Mouse (Mus musculus): Measurements from ENCODE around the gene Rasl11b. TPM values are rescaled to one million over a fixed set of nuclear protein-coding genes. Genes with fewer than 3 reads are reported as not detected.
A peak's percentile ranks its signal among the peaks of the same experiment; 100 is the strongest.

Rasl11b gene
- polyA plus RNA-seq, 1 experiment: 2.4 TPM

DNA sequence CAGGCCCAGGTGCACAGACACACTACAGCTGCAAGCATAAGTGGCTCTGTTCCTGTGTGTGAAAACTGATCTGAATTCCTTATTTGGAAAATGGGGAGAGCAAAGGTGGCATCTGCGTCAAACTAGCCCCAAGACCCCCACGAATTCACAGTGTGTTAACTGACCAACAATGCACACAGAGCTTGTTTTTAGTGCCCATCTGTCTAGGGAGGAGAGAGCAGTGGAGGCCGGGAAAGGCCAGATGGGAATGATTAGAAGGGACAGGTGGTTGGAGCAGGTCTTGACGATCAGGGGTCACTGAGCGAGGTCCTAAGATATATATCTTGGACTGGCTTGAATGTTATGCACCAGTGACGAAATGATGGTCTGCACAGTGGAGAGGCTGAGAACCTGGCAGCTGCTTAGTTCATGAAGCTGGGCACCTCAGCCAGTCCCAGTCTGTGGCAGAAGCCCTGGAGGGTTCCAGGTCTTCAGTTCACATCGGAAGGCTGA lies 39.2 kb upstream of the Rasl11b start:
- H3K36me3 ChIP-seq (ENCODE audit: control insufficient read depth, insufficient read depth): no peaks in the 10 kb centered on the region
- H3K79me2 ChIP-seq (ENCODE audit: control insufficient read depth, insufficient read depth): no peaks in the 10 kb centered on the region
- H3K27me3 ChIP-seq (ENCODE audit: control insufficient read depth, insufficient read depth, insufficient read length): no peaks in the 10 kb centered on the region
- H3K4me2 ChIP-seq (ENCODE audit: low read depth): no peak overlapping the region
- no peak overlapping the region for H3K4me3 ChIP-seq
- TF ChIP-seq MYOD1 (IDR thresholded peaks at IDR 0.05; ENCODE audit: control insufficient read depth in 1 of 3, insufficient read length in 2 of 3, low read depth in 2 of 3): peak in 1 of 3 experiments; percentile 4
- no peak for TF ChIP-seq USF1 (IDR thresholded peaks at IDR 0.05; ENCODE audit: low read depth)
- no peak for TF ChIP-seq CEBPB (IDR thresholded peaks at IDR 0.05; ENCODE audit: insufficient read depth, poor library complexity, severe bottlenecking)
- TF ChIP-seq MAX (IDR thresholded peaks at IDR 0.05; ENCODE audit: low read depth): no peak
- no peak overlapping the region for H3ac ChIP-seq (ENCODE audit: control insufficient read depth, insufficient read length)

- Histone ChIP-seq H3K4me3 (no peak overlapping the region), H3K4me2 (ENCODE audit: low read depth) (no peak overlapping the region), H3K79me2 (ENCODE audit: control insufficient read depth, insufficient read depth) (no peaks in the 10 kb centered on the region), H3K27me3 (ENCODE audit: control insufficient read depth, insufficient read depth, insufficient read length) (no peaks in the 10 kb centered on the region), H3ac (ENCODE audit: control insufficient read depth, insufficient read length) (no peak overlapping the region), H3K36me3 (ENCODE audit: control insufficient read depth, insufficient read depth) (no peaks in the 10 kb centered on the region)
- TF ChIP-seq CEBPB (IDR thresholded peaks at IDR 0.05; ENCODE audit: insufficient read depth, poor library complexity, severe bottlenecking) (no peak), POLR2AphosphoS2 (IDR thresholded peaks at IDR 0.05; ENCODE audit: insufficient read length, low read depth) (no peak), USF1 (IDR thresholded peaks at IDR 0.05; ENCODE audit: low read depth) (no peak), MAX (IDR thresholded peaks at IDR 0.05; ENCODE audit: low read depth) (no peak), MYOG (IDR thresholded peaks at IDR 0.05; ENCODE audit: control insufficient read depth in 1 of 3, insufficient read depth in 1 of 3, insufficient read length in 2 of 3, low read depth in 2 of 3) (no peak), TCF12 (IDR thresholded peaks at IDR 0.05; ENCODE audit: insufficient read depth, poor library complexity, severe bottlenecking) (no peak), TCF3 (IDR thresholded peaks at IDR 0.05; ENCODE audit: insufficient read length, low read depth) (no peak)
These were observed 36.0 kb upstream of the Rasl11b start for GRCm38 (mm10) chr5:74158929-74159632.

DNA sequence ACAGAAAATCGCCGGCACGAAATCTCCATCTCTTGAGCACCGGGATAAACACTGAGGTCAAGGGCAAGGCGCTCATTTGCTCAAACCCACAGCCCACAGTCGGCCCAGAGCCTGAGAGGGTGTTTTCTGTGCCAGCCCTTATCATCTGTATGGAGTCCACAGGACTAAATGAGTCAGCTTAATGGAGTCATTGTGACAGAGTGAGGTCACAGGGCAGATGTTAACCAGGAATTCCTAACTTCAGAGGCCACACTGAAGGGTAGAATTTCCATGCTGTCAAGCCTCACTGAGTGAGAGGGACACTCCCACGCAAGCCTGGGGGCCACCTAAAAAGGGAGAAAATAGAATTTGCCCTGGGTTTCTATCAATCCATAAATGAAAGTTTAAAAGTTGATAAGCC lies 35.2 kb upstream of the Rasl11b start:
- no peak overlapping the region for H3K4me3 ChIP-seq
- H3K79me2 ChIP-seq (ENCODE audit: control insufficient read depth, insufficient read depth): no peaks in the 10 kb centered on the region
- TF ChIP-seq MYOD1 (IDR thresholded peaks at IDR 0.05; ENCODE audit: control insufficient read depth in 1 of 3, insufficient read length in 2 of 3, low read depth in 2 of 3) (peak in 1 of 3 experiments; percentile 44), TCF3 (IDR thresholded peaks at IDR 0.05; ENCODE audit: insufficient read length, low read depth) (no peak), MYOG (IDR thresholded peaks at IDR 0.05; ENCODE audit: control insufficient read depth in 1 of 3, insufficient read depth in 1 of 3, insufficient read length in 2 of 3, low read depth in 2 of 3) (peak in 1 of 3 experiments; percentile 18), REST (IDR thresholded peaks at IDR 0.05; ENCODE audit: insufficient read depth, insufficient read length) (no peak), TCF12 (IDR thresholded peaks at IDR 0.05; ENCODE audit: insufficient read depth, poor library complexity, severe bottlenecking) (peak; percentile 38)
- no peaks in the 10 kb centered on the region for H3K36me3 ChIP-seq (ENCODE audit: control insufficient read depth, insufficient read depth)
- no peak overlapping the region for H3ac ChIP-seq (ENCODE audit: control insufficient read depth, insufficient read length)
- peak overlapping the region; percentile 66 for H3K4me2 ChIP-seq (ENCODE audit: low read depth)
- no peaks in the 10 kb centered on the region for H3K27me3 ChIP-seq (ENCODE audit: control insufficient read depth, insufficient read depth, insufficient read length)

- peak overlapping the region; percentile 66 for H3K4me2 ChIP-seq (ENCODE audit: low read depth)
- H3K36me3 ChIP-seq (ENCODE audit: control insufficient read depth, insufficient read depth): no peaks in the 10 kb centered on the region
- TF ChIP-seq POLR2AphosphoS2 (IDR thresholded peaks at IDR 0.05; ENCODE audit: insufficient read length, low read depth) (no peak), POLR2A (IDR thresholded peaks at IDR 0.05; ENCODE audit: insufficient read length, low read depth) (no peak), MYOD1 (IDR thresholded peaks at IDR 0.05; ENCODE audit: control insufficient read depth in 1 of 3, insufficient read length in 2 of 3, low read depth in 2 of 3) (no peak), CEBPB (IDR thresholded peaks at IDR 0.05; ENCODE audit: insufficient read depth, poor library complexity, severe bottlenecking) (no peak), TCF3 (IDR thresholded peaks at IDR 0.05; ENCODE audit: insufficient read length, low read depth) (no peak), MYOG (IDR thresholded peaks at IDR 0.05; ENCODE audit: control insufficient read depth in 1 of 3, insufficient read depth in 1 of 3, insufficient read length in 2 of 3, low read depth in 2 of 3) (no peak), TCF12 (IDR thresholded peaks at IDR 0.05; ENCODE audit: insufficient read depth, poor library complexity, severe bottlenecking) (no peak), REST (IDR thresholded peaks at IDR 0.05; ENCODE audit: insufficient read depth, insufficient read length) (no peak), SRF (IDR thresholded peaks at IDR 0.05; ENCODE audit: control insufficient read depth, insufficient read length, low read depth) (no peak), E2F4 (IDR thresholded peaks at IDR 0.05; ENCODE audit: insufficient read depth) (no peak), USF1 (IDR thresholded peaks at IDR 0.05; ENCODE audit: low read depth) (no peak), MAX (IDR thresholded peaks at IDR 0.05; ENCODE audit: low read depth) (no peak)
- H3K4me3 ChIP-seq: no peak overlapping the region
- no peaks in the 10 kb centered on the region for H3K79me2 ChIP-seq (ENCODE audit: control insufficient read depth, insufficient read depth)
- no peak overlapping the region for H3ac ChIP-seq (ENCODE audit: control insufficient read depth, insufficient read length)
- no peaks in the 10 kb centered on the region for H3K27me3 ChIP-seq (ENCODE audit: control insufficient read depth, insufficient read depth, insufficient read length)
These were observed 34.7 kb upstream of the Rasl11b start for GRCm38 (mm10) chr5:74160349-74160748.

DNA sequence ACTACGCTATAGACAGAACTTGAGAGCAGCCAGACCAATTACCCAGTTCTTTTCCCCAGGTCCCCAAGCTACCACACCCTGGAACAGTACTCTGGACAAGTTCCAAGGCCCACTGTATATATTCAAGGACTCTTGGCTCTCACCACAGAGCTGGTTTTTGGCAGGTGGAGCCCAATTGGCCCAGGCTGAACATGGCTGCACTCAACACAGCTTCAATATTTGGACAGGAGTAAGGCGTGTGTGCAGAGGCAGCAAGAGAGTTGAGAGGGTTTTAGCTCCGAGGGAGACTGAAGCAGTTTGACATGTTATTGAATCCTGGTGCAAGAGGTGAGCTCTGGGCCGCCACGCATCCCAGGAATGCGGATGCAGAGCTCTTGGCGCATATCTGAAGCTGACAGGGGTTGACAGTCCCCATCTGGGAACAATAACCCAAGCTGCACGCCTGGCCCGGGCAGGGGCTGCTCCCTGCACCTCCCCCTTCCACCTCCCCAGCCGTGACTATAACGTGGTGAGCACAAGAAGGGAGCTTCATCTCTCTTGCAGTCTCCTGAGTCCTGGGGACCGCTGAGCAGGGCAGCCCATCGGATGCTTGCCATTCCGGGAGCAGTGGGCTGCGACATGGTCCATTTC lies 33.7 kb upstream of the Rasl11b start:
- H3ac ChIP-seq (ENCODE audit: control insufficient read depth, insufficient read length): no peak overlapping the region
- H3K27me3 ChIP-seq (ENCODE audit: control insufficient read depth, insufficient read depth, insufficient read length): no peaks in the 10 kb centered on the region

More for the DNA sequence above, 33.7 kb upstream of the Rasl11b start:
- TF ChIP-seq POLR2AphosphoS2 (IDR thresholded peaks at IDR 0.05; ENCODE audit: insufficient read length, low read depth): no peak
- no peak for TF ChIP-seq REST (IDR thresholded peaks at IDR 0.05; ENCODE audit: insufficient read depth, insufficient read length)
- no peak for TF ChIP-seq TCF3 (IDR thresholded peaks at IDR 0.05; ENCODE audit: insufficient read length, low read depth)
- no peaks in the 10 kb centered on the region for H3K79me2 ChIP-seq (ENCODE audit: control insufficient read depth, insufficient read depth)
- no peaks in the 10 kb centered on the region for H3K36me3 ChIP-seq (ENCODE audit: control insufficient read depth, insufficient read depth)
- no peak overlapping the region for H3K4me3 ChIP-seq
- no peak overlapping the region for H3K4me2 ChIP-seq (ENCODE audit: low read depth)

All from myocyte (in vitro differentiated cells).